Mouse (Mus musculus) cerebellum, postnatal 36 days (tissue): ENCODE results near the gene Disc1.

Experiments used
- DNase-seq, 2 experiments: peaks; one replicate each; pipeline ENCODE4 v3.0.0; 2021 to 2022; ENCODE audit warnings: mixed read lengths in 2 of 2

Disc1 gene

DNA sequence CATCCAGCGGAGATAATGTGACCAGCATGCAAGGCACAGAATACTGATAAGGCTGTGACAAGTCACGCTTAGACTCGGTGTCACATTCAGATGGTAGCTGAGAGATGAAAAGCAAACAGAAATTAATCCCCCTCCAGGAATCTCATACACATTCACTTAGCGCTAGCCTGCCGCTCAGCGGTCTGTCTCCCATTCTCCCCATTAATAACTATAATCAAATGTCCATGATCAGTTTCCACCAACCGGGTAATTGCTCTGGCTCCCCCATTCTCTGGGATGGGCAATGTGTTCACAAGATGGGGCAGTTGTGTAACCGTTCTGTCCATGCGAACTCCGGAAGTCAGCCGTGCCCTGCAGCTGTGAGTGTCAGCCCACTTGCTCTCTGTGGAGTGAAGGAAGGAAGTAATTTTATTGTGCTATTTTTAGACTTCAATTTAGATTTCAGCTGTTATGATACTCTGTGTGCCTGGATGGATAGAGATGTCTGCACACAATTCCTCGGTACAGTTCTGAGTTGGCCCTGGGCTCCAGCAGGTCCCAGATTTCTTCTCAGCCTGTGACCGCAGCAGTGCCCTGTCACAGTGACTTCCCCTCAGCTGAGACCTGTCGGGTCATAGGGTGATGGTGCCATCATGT lies 173.1 kb downstream of the Disc1 start:
- DNase-seq = no peak

- DNase-seq = no peak
Measured at GRCm38 (mm10) chr8:125230526-125231131, 176.6 kb downstream of the Disc1 start.

DNA sequence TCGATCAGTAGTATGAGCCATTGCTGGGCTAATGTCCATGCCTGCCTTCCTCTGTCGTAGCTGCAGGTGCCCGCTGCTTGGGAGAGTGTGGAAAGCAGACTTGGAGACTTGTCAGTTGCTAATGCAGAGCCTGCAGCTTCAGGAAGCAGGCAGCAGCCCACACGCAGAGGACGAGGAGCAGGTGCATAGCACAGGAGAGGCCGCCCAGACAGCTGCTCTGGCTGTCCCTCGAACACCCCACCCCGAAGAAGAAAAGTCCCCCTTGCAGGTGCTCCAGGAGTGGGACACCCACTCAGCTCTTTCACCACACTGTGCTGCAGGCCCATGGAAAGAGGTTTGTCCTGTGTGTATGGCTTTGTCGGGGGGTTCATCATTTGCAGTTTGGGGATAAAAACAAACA lies 178.7 kb downstream of the Disc1 start:
- no peak for DNase-seq

GRCm38 (mm10) chr8:125235898-125236835 lies 182.2 kb downstream of the Disc1 start:
- no peak for DNase-seq

GRCm38 (mm10) chr8:125240763-125241162 lies 186.8 kb downstream of the Disc1 start:
- DNase-seq = no peak

DNA sequence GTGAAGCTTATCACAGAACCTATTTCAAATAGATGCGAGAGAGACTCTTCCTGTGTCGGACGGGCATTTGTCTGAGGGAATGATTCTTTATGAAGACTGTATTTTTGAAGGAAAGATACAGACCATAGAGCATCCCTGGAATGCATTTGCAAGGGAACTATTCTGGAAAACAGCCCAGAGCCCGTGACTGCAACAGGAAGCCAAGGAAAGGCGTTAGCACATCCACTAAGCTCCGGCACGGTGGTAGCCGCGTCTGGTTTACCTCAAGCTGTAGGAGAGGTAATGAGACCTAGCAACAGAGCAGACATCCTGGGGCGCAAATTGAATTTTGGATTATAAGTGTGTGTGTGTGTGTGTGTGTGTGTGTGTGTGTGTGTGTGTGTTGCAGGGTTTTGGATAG lies 188.4 kb downstream of the Disc1 start:
- no peak for DNase-seq

GRCm38 (mm10) chr8:125242921-125243320 lies 188.9 kb downstream of the Disc1 start:
- no peak for DNase-seq

DNA sequence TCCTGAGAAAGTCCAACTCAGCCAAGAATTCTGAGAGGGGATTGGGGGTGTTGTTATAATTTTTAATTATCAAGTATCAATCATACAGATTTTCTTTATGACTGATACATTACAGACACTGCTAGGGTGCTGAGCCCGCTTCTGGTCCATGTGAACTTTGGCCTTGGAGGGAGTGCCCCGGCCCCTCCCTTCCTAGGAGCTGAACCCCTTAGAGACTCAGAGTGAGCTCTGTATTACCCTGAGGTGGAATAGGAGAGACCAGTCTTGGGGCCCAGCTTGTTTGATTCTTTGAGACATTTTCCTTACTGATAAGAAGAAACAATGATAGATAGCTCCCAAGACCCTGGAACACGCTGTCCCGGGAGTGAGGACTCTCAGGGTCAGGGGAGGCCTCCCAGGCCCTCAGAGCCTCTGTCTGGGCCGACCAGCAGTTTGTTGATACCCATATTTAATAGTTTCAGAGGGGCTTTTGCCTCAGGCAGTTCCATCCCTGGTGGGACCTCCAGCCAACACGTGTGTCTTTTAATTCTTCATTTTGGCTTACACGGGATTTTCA lies 192.8 kb downstream of the Disc1 start:
- DNase-seq = no peak

GRCm38 (mm10) chr8:125247349-125247748 lies 193.4 kb downstream of the Disc1 start:
- DNase-seq = no peak

DNA sequence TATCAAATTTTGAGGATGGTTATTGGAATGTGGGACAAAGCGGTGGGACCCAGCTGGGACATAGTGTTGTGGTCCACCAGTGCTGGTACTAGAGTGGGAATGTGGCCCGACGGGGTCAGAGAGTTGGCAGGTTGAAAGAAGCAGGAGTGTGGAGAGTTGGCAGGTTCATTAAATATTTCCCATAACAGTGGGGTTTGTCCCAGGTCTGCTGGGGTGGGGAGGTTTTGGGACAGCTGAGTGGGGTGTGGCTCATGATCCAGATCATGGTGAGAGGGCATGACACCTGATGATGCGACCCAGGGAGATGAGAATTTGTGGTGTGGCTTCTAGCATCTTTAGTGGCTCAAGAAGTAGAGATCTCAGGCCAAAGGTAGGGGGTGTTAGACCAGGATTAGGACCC lies 199.0 kb downstream of the Disc1 start:
- no peak for DNase-seq

GRCm38 (mm10) chr8:125253505-125254180 lies 199.6 kb downstream of the Disc1 start:
- peak in 1 of 2 experiments; percentile 16 for DNase-seq

- peak; percentile 93 to 96 for DNase-seq
Measured at GRCm38 (mm10) chr8:125254188-125255005, 200.4 kb downstream of the Disc1 start.

DNA sequence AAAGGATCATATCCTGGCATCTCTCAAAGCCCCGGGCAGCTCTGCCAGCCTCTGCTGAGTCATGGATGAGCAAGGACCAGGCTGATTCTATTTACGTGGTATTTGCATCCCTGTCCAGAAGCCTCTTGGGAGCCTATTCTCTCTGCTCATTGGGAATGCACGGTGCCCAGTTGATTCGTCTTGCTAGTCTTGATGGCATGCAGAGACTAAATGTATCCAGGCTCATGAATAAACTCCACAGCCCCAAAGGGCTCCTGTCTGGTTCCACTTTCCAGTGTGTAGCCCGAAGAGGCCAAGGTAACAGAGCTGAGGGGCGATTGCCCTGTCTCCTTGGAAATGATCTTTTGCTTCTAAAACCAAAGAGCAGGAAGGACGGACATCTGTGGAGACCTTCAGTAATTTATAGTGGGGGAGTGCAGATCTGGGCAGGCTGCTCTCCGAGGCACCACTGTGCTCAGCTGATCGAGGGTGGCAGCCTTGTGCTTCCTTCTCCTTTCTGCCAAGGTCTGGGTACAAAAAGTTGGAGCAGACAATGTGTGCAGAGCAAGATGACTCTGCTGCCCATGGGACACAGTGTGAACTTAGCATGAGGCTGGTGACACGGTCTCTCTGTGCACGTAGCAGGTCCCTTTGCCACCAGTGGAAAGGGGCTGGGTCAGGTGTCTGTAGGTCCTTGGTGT lies 201.2 kb downstream of the Disc1 start:
- peak; percentile 59 to 71 for DNase-seq

GRCm38 (mm10) chr8:125257660-125258059 lies 203.7 kb downstream of the Disc1 start:
- no peak for DNase-seq

GRCm38 (mm10) chr8:125258806-125259500 lies 205.0 kb downstream of the Disc1 start:
- no peak for DNase-seq

DNA sequence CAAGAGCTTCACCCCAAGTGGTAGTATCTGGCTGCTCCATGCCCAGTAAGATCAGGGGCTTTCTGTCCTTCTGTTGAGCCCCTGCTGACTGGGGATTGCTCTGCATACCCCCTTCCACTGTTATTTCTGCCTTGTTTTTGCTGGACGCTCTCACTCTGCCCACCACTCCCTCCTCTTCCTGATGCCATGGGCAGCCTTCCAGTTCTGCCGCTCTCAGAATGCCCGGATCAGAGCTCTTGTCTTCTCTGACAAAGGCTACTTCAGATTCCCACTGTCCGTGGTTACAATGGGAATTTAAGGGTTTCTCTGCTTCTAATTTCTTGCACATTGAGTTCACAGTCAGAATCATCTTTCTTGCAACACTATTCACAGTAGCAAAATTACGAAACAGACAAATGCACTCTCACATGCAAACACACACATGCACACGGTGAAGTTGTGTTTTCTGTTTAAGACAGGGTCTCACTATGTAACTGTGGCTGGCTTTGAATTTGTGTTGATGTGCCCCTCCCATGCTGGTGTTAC lies 214.2 kb downstream of the Disc1 start:
- no peak for DNase-seq

GRCm38 (mm10) chr8:125270292-125270691 lies 216.3 kb downstream of the Disc1 start:
- DNase-seq = no peak

DNA sequence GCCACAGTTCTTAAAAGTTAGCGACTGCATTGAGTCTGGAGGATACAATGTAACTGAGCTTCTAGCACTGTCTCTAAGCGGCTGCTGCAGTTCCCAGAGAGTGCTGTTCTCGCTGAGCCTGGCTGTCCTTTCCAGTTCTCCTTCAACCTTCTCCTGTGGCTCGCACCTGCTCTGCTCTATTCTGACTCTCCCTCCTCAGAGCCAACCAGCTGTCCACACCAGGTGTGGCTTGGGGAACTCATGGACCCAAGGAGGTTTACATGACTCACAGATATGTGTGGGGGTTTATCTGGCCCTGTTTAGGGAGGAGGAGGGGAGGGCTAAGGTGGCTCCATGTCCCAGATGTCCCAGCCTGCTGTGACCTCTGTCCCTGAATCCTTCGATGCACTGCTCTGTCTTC lies 217.4 kb downstream of the Disc1 start:
- no peak for DNase-seq

- no peak for DNase-seq
Measured at GRCm38 (mm10) chr8:125272089-125272866, 218.3 kb downstream of the Disc1 start.
